Mouse (Mus musculus): ENCODE results near the gene Pik3ca.

Pik3ca gene

DNA sequence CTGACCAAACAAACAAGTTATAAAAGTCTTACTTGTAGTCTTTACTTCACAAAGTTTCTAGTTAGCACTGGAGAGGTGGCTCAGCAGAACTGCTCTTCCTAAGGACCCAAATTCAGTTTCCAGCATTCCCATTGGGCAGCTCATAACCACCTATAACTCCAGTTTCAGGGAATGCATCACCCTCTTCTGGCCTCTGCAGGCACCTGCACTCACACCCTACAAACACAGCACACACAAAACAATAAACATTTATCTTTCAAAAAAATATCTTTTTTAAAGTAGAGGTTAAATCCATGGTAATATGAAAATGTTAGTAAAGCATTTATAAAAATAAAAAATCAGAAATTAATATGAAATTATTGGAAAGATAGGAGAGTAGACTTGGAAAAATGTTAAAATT is 44.2 kb downstream of the Pik3ca start:
- DNase-seq (ENCODE audit: low read depth, low spot score), result no peak

DNA sequence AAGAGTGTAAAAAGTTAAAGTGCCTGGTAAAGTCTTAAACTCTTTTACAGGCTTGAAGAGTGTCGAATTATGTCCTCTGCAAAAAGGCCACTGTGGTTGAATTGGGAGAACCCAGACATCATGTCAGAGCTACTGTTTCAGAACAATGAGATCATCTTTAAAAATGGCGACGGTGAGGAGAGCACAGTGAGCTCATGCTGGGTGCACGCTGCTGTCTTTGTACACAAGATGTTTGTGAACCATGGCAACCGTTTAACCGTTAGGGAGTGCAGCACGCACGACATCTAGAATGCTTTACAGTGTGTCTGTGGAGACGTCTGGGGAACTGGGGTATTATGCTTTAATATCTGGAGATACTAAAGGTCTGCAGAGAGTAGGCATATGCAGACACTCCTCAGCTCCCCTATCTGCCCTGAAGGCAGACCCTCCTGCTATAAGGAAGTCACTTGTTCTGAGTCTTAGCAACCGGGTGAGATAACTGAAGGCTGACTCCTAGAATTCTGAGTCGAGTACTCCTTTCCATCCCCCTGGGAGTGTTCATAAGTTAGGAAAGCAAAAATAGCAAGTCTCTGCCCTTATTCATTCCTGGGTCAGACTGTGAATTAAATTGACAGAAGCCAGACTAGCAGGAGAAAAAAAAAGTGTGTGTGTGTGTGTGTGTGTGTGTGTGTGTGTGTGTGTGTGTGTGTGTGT is 57.0 kb downstream of the Pik3ca start:
- DNase-seq (ENCODE audit: low read depth, low spot score), result no peak

DNA sequence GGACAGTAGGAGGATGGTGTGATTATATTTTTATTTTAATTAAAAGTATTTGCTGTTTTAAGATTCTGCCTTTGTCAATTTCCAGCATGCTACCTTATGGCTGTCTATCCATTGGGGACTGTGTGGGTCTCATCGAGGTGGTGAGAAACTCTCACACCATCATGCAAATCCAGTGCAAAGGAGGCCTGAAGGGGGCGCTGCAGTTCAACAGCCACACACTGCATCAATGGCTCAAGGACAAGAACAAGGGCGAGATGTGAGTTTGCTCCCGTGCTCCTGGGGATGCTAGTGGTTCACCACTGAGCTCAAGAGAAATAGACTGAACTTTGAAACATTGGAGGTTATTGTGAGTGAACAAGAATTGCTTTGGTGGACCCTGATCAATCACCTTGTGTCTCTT is 62.3 kb downstream of the Pik3ca start:
- peak; percentile 5 for DNase-seq (ENCODE audit: low read depth, low spot score)

DNA sequence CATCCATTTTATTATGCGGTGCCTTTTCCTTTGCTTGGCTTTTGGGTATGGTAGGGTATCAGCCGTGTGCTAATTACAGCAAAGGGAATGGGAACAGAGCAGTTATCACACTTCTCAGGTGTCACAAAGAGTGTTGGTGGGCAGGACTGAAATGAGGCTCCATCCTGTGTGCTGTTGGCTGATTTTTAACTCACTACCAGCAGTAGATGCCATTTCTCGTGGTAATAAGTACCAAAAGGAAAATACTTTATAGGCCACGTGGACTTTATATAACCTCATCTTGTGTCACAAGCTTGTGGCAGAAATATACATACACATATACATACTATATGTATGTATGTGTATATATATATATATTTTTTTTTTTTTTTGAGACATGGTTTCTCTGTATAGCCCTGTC is 69.8 kb downstream of the Pik3ca start:
- no peak for DNase-seq (ENCODE audit: low read depth, low spot score)

DNA sequence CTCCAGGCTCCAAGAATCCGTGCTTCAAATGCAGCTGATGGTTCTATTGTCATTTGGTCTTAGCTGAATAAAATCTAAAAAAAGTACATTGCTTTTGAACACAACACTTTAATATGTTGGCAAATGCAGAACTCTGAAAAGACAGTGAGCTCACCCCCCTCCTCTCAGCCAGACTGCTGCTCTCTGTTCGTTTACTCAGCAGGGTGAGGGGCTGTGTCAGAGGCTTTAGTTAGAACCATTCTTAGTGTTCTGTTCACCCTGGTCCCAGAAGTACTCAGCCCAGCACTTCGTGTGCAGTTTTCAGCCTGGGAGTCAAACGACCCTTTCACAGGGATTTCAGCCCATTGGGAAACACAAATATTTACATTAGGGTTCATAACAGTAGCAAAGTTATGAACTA is 70.9 kb downstream of the Pik3ca start:
- DNase-seq (ENCODE audit: low read depth, low spot score), result no peak

DNA sequence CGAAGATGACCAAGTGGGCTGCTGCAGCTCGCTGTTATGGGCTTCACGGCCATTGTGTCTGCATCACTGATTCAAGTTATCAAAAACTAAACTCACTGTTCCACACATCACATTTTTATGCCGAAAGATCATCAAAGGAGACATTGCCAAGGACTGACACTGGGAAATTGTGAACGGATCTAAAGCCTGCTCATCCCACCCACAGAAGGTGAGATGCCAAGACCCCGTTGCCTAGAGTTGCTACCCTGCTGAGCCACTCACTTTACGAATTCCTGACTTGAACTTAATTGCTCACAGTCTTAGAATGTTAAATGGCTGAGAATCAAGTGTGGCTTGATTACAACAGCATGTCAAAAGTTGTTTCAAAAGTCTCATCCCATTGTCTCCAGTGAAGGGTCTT is 73.0 kb downstream of the Pik3ca start:
- no peak for DNase-seq (ENCODE audit: low read depth, low spot score)

DNA sequence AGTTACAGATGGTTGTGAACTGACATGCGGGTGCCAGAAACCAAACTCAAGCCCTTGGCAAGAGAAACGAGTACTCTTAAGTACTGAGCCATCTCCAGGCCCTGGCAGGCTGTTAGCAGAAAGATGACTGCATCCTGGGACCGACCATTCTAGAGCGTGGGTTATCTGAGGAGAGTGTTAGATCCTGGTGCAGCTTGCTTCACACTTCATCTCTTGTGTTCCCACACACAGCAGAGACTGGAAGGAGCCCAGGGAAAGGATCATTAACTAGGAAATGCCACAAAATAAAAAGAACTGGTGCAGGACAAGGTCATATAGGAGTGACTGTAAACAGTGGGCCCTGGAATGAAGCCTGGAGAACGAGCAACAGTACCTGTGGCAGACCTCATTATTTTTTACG is 73.6 kb downstream of the Pik3ca start:
- no peak for DNase-seq (ENCODE audit: low read depth, low spot score)

DNA sequence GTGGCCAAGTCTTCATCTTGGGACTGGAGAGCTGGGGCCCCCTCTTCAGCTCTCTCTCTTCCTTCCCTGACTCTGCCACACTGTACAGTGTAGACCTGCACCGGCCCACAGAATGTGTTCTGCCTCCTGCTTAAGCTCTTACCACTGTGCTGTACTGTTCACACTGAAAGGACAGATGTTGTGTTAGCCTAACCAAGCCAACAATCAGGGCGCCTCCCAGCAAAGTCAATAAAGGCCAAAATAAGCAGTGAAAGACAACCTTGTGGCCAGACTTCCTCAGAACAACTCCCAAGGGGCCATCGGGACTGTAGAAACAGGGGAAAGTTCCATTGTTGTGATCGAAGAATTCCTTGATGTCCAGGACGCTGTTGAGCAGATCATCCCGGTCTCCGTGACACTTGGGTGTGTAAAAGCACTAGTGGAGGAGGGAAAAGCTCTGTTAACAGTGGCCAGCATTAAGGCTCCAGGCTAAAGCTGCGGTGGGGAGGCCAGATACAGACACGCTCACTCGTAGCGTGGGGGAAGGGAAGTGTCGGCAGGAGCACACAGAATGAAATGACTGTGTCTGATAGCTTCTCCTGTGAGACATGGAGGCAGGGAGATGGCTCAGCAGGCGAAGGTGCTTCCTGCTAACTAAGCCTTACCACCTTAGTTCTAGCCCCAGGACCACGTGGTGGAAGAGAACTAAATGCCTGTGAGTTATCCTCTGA is 74.9 kb downstream of the Pik3ca start:
- no peak for DNase-seq (ENCODE audit: low read depth, low spot score)

DNA sequence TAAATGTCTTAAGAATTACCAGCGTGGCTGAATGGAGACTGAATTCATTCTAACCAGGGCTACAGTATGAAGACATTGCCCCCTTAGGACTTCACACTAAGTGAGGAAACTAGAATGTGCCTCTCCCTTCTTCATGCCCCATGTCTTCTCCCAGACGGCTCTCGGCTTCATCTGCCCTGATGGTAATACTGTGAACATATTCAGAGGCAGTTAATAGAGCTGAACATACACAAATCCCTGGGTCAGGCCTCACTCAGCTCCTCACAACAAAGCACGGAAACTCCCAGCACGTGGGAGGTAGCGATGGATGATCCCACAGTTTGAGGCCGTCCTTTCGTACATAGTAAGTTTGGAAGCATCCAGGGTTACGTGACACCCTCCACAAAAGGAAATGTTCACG is 75.7 kb downstream of the Pik3ca start:
- DNase-seq (ENCODE audit: low read depth, low spot score), result no peak

DNA sequence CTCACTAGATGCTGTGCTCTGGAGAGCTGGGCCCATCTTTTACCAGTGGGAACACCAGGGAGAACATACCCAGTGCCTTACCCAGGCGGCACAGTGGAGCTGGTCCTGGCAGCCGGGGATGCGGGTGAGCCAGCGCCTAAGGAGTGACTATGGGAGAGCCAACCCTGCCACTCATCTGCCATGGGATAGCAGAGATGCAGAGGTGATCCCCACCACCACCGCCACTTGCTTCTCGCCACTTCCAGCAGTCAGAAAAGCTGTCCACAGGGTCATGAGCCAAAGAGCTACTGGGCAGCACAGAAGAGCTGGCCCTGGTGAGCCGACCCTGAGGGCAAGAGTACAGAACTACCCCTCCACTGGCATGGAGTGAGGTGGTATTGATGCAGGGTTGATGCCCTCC is 82.5 kb downstream of the Pik3ca start:
- DNase-seq (ENCODE audit: low read depth, low spot score), result no peak

DNA sequence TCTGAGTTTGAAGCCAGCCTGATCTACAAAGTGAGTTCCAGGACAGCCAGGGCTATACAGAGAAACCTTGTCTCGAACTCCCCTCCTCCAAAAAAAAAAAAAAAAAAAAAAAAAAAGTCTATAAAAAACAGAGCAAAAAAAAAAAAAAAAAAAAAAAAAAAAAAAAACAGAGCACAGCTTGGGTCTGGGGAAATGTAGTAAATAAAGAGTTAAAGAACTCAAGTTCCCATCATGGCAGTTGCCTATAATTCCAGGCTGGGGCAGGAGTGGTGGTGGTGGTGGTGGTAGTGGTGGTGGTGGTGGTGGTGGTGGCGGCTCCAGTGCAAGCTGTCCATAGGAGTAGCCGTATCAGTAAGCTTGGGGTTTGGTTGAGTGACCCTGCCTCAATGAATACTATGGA is 85.6 kb downstream of the Pik3ca start:
- DNase-seq (ENCODE audit: low read depth, low spot score), result no peak

DNA sequence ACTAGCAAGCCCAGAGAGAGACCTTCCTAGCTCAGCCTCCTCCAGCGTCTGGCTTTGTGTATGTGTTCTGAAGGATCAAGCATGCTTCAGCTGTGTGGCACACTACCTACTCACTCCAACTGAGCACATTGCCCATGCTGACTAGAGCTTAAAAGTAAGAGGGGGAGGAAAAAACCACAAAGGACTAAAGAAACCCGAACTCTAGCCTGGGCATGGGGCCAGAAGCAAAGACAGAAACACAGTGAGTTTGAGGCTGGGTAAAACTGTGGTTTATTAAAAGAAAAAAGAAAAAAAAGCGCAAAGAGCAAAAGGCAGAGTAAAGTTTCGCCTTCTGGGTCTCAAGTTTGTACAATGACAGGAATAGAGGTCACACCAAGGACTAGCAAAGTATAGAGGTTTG is 89.1 kb downstream of the Pik3ca start:
- DNase-seq (ENCODE audit: low read depth, low spot score), result no peak

DNA sequence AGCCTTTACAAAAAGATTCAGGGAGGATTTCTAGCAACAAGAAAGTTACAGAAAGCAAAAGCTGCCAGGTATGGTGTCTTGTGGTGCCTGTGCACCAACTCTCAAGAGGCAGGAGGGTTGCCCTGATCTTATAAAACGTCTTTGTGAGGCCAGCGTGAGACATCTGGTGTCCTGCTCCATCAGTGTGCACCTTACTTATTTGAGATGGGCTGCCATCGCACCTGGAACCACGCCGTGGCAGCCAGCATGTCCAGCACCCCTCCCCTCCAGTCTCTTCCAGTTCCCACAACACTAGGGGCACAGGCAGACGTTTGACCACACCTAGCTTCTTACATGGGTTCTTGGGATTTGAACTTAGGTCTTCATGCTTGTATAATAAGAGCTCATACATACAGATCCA is 90.7 kb downstream of the Pik3ca start:
- no peak for DNase-seq (ENCODE audit: low read depth, low spot score)

DNA sequence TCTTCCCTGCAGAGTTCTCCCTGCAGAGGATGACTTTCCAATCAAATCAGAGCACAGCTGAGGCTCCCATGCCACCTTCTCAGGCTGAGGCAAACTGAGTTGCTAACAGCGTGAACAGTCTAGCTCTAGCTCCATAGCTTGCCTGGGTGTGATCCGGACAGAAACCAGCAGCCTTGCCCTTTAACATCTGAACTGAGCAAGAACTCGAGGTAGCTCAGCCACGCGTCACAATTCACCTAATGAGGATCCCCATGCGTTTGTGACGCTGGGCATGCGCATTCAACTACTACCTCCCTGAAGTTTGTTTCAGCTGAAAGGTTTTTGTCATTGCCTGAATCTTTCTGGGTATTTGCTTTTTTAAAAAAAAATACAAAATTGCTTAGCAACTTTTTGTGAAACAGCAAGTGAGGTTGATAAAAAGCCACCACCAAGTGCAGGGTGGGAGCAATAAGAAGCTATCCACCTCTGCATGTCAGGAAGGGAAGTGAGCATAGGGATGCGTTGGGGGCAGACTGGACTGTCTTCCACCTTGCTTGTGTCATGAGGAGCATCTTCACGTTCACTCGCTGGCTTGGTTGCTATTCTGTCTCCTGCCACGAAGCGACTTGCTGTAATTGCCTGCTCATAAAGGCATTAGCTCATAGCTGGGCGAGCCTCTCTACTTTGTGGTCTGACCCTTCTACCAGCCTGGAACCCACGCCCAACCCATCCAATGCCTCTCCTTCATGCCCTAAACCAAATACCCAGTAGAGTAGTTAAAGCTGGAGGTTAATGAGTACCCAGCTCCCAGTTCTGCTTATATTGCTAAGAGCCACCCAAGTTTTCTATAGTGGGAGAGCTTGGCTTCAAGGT is 92.8 kb downstream of the Pik3ca start:
- no peak for DNase-seq (ENCODE audit: low read depth, low spot score)

DNA sequence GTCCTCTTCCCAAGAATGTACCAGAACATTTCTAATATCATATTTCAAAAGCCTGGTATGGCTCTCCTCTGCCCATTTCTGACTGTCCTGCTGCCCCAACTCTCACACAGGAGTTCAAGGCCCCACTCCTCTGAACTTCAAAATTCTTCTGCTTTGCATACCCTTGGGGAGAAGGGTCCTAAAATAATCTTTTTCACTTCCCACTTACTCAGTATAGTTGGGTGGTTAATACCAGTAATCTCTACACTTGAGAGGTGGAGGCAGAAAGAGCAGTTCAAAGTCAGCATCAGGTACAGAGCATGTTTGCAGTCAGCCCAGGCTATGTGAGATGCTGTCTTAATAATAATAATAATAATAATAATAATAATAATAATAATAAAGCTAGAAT is 93.5 kb downstream of the Pik3ca start:
- no peak for DNase-seq (ENCODE audit: low read depth, low spot score)

DNA sequence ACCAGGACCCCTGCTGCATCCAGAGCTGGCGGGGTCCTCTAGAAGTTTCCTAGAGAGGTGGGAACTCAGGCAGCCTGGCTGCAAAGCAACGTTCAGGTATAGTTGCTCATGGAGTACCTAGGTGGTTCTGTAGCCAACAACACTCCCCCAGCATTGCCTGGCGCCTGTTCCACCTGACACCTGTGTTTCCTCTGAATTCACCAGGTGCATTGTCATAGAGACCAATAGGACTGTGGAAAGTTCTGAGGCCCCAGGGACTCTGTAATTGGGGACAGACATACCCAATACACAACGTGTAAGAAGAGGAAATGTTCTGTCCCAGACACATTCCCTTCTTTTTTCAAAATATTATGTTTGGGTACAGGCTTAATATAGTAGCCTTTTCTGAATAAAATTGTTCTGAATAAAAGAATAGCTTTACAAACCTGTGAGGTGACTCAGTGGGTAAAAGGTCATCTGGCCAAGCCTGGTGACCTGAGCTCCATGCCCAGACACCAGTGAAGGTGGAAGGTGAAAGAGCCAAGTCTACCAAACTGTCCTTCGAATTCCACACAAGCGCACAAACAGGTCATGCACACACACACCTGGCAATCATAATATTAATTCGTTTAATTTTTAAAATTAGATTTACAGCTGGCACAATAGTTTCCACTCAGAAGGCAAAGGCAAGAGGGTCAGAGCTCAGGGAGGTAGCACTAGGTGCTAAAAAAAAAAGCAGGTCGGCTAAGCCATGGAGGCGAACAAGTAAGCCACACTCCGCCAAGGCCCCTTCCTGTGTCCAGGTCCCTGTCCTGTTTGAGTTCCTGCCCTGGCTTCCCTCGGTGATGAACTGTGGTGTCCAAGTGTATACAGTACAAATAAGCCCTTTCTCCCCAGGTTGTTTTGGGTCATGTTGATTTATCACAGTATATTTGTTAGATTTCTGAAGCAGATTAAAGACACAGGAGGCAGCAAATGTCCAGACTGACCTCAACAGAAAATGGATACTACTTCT is 94.9 kb downstream of the Pik3ca start, which contains the start of gene Kcnmb3:
TSS of gene Kcnmb3 (minus strand) at position 135 of the 994 bp plus-strand sequence.
- no peak for DNase-seq (ENCODE audit: low read depth, low spot score)

DNA sequence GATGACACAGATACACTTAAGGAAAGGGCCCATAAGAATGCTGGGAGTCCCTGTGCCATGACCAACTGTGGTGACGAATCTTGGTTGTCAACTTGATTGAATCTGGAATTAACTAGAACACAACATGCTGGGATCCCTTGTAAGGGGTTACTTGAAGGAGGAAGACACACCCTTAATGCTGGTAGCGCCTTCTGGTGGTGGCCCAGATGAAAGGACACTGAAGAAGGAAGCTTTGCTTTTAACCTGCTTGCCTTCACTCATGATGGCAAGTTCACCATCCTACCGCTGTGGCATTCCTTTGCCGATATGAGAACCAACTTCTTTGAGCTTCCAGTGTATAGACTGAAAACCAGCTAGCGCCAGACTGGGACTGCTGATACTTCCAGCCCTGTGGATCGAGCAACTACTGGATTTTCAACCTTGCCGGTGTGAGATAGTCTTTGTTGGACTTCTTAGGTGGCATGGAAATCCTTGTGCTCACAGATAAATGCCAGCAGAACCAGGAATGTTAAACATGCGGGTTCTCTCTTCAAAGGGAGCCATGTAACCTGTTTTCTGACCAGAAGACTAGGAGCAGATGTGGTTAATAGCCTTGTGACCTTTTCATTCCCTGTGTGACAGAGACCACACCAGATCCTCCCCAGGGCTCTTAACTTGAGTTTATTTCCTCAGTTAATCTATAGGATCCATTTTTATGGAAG is 97.1 kb downstream of the Pik3ca start:
- DNase-seq (ENCODE audit: low read depth, low spot score), result no peak

DNA sequence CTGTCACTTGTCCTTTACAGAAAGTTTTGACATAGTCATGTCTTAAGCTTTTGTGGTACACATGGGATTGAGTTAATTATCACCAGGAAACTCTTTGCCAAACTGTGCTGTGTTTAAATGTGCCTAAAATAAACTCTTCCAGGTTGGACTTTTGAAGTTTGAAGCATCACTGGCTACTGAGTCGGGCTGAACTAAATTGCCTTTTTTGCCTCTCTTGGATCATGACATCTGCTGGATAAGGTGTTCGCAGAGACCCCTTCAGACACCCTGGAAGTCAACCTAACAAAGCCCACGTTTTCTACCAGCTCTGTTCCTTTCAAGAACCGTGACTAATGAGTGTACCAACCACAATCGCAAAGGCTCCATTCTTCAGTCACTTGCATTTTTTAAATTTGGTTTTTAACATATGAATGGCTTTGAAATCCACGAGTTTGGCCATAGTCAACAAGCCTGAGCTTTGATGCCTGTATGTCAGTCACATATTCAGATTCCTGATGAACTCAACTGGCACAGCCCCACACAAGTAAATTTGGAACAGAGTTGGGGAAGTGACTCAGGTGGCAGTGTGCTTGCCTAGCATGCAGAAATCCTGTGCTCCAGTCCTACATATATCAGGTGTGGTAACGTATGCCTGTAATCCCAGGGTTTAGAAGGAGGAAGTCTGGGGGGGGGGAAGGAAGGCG is 97.8 kb downstream of the Pik3ca start:
- DNase-seq (ENCODE audit: low read depth, low spot score), result no peak

DNA sequence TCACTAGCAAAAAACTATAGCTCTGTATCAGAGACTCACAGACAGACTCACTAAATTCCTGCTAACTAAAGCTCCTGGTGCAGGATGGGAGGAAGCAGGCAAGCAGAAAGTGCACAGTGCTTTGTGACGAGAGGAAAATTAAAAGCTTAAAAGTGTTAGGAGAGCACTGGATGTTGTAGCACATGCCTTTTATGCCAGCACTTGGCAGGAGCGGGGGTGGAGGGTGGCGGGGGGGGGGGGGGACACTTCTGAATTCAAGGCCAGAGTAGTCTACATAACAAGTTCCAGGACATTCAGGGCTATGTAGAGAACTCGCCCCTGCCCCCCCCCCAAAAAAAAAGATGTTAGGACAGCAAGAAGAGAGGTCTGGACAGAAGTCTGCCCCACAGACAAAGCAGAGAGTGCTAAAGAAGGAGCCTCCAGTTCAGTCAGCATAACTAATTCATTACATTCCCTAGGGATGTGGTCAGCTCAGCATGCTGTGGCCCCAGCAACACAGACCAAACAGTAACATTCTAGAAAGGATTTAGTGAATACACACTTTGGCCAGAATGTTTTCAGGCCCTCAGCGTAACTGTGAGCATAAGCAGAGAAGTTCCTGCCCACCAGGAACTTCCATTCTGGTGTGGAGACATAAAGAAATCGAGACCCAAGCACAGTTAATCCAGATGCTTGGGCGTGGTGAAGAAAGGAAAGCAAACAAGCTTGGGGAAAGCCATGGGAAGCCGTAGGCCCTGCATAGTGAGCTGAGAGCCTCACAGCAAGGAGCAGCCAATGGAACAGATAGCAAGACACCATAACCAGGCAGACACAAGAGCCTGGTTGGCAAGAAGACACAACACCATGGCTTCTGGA is 98.6 kb downstream of the Pik3ca start:
- no peak for DNase-seq (ENCODE audit: low read depth, low spot score)

Measured in c-Kit-negative CD71-positive TER-119-positive erythroid progenitor cells, embryonic 14.5 days (primary cell).